Mouse (Mus musculus) heart, postnatal 25 days (tissue): ENCODE measurements around the gene Gtf2ird2. TPM values are rescaled to one million over a fixed set of nuclear protein-coding genes. Genes with fewer than 3 reads are reported as not detected.

Source experiments
- DNase-seq: peaks from one replicate; pipeline ENCODE4 v3.0.0; 2022; ENCODE audit warnings: low spot score
- intact Hi-C: fragments of 180-260 bp; cut with DNase I; formaldehyde crosslinking; loops from one replicate; pipeline ENCODE4 v1.15.1; 2025
- total RNA-seq, 2 experiments: library from RNA; stranded (reverse); gene quantifications; 2 replicates each; pipeline ENCODE4 v1.2.3; 2021

Gene Gtf2ird2
- total RNA-seq, 2 experiments from 2014 or later: 4.0 to 5.1 TPM

DNA sequence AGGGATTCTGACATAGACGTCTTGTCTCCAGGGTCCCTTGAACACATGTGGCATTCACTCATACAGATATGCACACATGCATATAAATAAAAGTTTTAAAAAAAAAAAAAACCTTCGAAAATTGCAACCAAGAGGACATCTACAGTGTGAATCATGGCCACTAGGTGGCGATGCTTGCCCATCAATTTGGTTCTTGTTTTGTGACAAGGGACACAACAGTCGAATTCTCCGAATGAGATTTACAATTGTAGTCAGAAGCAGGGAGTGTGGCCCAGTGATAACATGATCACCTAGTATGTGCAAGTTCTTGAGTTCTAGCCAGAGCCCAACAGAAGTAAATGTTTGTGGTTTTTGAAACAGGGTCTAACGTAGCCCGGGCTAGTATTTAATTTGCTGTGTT lies 3.9 kb upstream of the Gtf2ird2 start:
- intact Hi-C loops: loop anchor here (5.0 to 10.0 kb wide), 2 partner anchors 135 to 307 kb away; partner anchors contain the start of gene Gtf2i
- no peak for DNase-seq

DNA sequence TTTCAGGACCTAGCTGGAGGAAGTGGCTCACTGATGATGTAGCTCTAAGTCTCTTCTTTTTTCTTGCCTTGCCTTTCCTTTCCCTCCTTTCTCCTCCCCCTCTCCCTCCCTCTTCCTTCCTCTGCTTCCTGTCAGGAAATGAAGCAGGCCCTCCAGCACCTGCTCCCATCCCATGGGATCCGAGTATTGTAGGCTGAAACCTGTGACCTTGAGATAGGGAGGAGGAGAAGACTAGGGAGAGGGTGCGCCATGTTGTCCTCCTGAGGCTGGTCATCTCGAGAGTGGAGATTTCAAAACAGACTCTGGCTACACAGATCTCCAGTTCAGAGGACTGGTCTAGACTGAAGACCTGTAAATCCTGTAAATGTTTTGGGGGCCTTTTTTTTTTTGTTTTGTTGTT lies 1.6 kb upstream of the Gtf2ird2 start:
- no peak for DNase-seq
- intact Hi-C loops: loop anchor here (5.0 to 10.0 kb wide), 2 partner anchors 133 to 305 kb away; partner anchors contain the start of gene Gtf2i

DNA sequence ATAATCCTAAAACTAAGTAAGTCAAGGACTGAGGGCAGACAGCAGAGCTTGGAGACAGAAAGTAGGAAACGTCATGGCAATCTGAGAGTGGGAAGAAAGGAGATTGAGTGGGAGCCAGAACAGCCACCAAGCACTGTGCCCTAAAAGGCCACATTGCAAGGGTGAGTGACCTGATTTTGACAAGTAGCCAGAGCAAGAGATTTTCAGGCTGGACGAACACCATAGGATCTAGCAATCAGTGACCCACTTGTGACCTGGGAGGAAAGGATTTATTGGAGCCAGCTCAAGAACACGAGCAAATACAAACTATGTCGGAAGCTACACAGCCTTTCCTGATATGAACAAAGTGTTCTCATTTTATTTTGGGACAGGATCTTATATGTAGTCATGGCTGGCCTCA lies 1.1 kb upstream of the Gtf2ird2 start:
- intact Hi-C loops: loop anchor here (5.0 to 10.0 kb wide), 2 partner anchors 132 to 305 kb away; partner anchors contain the start of gene Gtf2i

DNA sequence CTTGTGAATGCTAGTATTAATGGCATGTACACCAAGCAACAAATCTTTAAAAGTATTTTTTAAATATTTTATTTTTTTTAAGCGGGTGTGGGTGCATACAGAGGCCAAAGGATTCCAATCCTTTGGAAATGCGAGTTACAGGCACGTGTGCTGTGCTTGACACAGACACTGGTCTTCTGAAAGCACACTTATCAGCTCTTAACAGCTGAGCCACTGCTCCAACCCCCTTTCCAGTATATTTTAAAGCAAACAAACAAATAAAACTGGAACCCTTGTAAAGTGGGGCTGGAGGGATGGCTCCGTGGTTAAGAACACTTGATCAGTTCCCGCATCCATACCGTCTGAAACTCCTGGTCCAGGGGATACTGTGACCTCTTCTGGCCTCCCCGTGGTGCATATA lies 657 bp upstream of the Gtf2ird2 start:
- no peak for DNase-seq

More for the DNA sequence above, 1.1 kb upstream of the Gtf2ird2 start:
- peak; percentile 20 for DNase-seq

DNA sequence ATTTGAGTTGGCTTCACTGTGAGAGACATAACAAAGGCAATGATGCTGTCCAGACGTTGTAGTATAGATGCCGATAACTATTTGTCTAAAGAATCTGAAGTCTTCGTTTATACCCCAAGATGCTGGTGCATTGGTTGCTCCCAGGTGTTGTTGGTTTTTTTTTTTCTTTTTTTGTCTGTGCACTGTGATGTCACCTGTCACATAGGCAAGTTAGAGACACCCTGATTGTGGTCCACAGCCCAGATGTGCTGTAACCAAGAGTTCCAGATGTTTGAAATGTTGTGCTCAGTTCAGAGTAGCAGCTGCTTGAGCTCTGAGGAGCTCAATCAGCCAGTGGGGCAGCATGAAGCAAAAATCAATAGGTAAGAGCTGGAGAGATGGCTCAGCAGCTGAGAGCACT lies 2.2 kb downstream of the Gtf2ird2 start:
- intact Hi-C loops: loop anchor here (10.0 kb wide), 1 partner anchor 129 kb away; the partner anchor contains the start of gene Gtf2i
- DNase-seq: no peak

More for the DNA sequence above, 657 bp upstream of the Gtf2ird2 start:
- intact Hi-C loops: loop anchor here (5.0 to 10.0 kb wide), 2 partner anchors 132 to 304 kb away; partner anchors contain the start of gene Gtf2i

DNA sequence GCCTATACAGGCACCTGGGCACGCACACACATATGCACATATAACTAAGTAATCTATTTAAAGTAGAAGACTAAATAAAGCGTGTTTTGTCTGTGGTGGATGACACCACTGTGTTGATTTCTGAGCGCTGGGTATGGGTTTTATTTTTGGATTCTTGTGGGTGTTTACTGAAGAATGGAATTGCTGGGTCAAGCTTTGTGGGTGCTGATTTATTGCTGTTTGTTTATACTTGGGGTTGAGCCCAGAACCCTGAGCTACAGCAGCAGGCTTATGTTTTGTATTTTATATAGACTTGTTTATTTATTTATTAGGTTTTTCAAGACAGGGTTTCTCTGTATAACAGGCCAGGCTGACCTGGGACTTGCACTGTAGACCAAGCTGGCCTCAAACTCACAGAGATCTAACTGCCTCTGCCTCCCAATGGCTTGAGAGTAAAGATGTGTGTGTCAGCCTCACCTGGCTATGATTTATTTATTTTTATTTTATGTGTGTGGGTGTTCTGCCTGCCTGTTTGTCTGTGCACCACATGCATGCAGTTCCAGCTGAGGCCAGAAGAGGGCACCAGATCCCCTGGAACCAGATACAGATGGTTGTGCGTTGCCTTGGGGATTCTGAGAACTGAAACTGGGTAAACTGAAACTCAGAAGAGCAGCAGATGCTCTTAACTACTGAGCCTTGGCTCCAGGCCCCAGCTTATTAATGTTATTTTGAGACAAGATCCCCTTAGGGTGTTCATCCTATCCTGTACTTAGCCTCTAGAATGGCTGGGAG lies 3.3 kb downstream of the Gtf2ird2 start:
- intact Hi-C loops: loop anchor here (10.0 kb wide), 1 partner anchor 128 kb away; the partner anchor contains the start of gene Gtf2i
- DNase-seq: no peak

DNA sequence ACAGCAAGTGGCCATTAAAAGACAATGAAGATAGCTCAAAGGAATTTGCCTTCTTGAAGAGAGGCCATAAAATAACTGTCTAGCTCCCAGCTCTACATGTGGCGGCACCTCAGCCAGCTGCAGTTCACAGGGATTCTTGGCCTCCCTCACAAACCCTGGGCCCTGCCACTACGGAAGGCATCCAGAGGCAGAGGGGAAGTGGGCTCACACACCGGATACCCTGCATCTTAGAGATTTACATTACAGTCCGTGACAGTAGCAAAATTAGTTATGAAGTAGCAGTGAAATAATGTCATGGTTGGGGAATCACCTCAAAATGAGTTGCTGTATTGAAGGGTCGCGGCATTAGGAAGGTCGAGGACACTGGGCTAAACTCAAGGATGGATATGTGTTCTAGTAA lies 4.8 kb downstream of the Gtf2ird2 start:
- intact Hi-C loops: loop anchor here (10.0 kb wide), 1 partner anchor 126 kb away; the partner anchor contains the start of gene Gtf2i
- DNase-seq: no peak

DNA sequence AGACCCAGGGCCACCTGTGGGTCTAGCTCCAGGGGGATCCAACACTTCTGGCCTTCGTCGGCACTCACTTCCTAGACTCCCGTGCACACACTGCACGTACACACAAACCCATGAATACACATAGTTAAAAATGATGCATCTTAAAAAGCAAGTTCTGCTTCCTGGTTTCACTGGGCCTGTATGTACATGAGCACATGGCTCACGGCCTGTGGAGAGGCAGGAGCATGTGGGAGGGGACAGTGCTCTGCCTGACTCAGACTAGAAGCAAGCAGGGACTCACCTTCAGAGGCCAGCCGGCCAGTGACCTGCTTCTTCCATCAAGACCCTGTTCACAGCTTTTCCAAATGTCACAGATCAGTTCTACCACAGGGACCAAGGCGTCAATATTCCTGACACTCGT lies 9.8 kb downstream of the Gtf2ird2 start:
- intact Hi-C loops: no loop called here
- no peak for DNase-seq

DNA sequence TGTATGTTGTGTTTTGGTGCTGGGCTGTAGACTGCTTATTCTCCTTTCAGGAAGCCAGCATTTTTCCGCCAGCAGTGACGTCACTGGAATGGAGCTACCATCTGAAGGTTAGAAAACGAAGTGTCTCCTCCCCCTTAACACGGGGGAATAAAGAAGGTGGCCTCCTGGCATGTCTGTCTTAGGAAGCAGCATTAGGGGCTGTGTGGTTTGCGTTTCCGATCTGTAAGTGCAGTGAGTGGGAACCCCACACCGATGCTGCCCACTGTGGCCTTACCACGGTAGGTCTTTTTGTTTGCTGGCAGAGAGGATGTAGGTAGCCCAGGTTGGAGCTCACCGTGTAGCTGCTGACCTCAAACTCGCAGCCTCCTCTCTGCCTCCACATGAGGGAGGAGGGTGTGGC lies 22.9 kb downstream of the Gtf2ird2 start:
- no peak for DNase-seq
- intact Hi-C loops: no loop called here

DNA sequence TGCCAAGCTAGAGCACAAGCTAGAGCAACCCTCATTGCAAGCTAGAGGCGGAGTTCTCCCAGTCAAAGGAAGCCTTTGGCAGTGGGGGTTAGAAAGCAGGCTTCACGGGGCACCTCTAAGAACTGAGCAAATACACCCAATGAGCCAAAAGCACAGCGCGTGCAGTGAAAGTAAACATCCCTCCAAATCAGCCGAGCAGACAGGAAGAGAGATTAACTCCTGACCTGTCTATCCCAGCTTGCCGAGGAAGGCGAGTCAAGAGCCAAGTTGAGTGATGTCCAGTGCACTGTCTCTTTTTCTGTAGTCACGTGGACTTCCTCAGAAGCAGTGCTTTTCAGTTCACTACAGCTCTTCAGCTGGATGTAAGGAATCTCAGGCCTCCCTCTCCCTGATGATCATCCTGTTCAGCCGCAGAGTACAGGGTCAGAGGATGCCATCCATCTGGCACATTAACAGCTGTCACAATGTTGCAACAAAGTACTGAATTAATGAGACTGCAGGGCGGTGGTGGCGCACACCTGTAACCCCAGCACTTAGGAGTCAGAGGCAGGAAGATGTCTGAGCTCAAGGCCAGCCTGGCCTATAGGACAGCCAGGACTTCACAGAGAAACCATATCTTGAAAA lies 26.2 kb downstream of the Gtf2ird2 start:
- intact Hi-C loops: no loop called here
- no peak for DNase-seq

DNA sequence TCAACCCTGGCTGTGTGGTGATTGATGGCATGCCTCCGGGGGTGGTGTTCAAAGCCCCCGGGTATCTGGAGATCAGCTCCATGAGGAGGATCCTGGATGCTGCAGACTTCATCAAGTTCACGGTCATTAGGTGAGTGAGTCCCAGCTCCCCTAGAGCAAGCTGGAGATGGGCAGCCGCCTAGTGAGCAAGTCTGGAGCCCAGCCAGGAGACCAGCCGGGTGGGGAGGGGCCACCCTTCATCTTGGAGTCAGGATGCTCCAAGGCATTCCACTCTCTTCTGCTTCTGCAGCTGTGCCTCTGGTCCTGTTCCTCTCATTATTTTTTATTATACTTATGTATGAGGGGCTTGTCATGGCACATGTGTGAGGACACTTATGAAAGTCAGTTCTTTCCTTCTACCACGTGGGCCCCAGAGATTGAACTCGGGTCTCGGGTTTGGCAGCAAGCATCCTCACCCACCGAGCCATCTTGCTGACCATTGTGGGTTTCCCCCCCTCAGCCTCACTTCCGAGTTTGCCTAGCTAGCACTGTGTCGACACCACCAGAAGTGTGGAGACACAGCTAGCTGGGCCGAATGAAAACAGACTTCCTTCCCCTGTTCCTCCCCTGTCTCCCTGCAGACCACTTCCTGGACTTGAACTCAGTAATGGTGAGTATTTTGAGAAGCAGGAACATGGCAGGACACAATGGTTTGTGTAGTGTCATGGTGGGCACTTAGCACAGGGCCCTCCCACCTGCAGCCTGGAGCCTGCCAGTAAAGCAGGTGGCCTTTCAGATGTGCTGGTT lies 30.4 kb downstream of the Gtf2ird2 start:
- DNase-seq: no peak
- intact Hi-C loops: no loop called here

DNA sequence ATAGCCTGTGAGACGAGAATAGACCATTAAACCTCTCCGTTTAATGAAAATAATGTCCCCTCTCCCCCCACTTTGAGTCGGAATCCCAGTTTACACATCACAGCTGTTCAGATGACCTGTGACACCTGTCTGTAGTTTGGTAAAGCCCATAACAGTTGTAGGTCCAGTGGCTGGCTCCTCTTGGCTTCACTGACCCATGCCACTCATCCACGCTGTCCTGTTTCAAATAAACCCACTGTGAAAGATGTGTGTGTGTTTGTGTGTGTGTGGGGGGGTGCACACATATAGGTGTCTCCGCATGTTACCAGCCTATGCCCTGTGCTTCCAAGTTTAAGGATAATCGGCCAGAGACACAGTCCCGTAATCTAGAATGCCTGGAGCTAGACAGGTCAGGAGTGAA lies 34.1 kb downstream of the Gtf2ird2 start:
- DNase-seq: no peak
- intact Hi-C loops: no loop called here

DNA sequence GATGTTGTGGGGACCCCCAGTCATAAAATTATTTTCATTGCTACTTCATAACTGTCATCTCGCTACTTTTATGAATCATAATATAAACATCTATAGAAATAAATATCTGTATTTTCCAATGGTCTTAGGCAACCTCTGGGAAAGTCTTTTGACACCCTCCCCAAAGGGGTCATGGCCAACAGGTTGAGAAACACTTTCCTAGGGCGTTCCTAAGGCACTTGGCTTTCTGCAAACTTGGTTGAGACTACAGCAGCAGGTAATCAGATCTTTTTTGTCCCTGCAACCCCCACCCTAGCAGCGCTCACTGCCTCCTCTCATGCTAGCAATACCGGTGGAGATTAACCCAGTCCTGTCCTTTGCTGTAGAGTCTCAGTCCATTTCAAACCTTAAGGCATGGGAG lies 37.5 kb downstream of the Gtf2ird2 start:
- intact Hi-C loops: no loop called here
- no peak for DNase-seq

DNA sequence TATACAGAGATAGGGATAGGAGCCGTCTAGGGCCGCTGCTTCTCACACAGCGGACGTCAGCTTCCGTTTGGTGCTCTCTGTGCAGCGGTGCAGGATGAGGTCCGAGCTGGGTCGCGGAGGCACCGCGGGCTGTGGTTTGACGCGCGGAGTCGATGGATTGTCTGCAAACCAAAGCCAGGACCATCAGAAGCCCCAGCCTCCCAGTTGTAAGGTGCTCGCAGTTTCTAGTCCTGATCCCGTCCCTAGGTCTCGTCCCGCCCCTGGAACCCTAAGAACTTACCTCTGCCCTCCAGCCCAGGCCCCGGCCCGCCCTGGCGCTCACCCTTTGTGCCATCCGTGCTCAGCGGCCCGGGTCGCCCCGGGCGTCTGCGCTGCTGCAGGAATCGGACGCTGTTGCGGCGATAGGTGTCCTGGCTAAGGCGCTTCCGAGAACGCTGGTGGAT lies 37.9 kb downstream of the Gtf2ird2 start:
- DNase-seq: no peak
- intact Hi-C loops: no loop called here

DNA sequence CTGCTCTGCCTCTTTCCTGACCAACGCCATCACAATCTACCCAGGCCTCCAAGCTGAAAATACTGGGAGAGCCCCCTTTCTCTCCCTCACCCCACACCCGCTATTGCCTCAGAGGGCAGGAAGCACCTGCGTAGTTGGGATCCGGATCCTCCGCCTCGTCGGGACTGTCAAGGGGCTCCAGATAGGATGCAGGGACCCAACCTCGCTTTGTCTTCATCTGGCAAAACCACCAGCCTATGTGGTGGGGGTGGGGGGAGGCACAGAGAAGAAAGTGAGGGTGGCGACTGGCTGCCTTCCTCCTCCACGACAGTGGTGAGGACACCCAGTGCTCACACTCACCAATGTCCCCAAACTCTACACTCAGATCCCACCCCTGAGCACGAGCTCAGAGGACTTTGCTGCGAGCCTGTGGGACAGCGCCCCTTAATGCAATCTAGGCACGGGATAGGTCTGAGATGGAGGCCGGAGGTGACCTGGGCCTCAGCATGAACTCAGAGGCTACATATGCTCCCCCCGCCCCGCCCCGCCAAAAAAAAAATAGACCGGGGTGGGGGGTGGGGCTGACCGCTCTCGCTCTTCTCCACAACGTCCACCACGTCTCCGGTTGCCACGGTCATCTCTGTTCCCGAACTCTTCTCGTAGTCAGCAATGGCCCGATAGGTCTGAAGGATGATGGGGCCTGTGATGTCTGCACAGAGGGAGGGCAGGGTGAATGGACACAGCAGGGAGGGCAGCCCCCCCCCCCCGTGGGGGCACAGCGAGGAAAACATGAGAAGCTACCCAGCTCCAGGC lies 41.5 kb downstream of the Gtf2ird2 start:
- intact Hi-C loops: no loop called here
- DNase-seq: no peak

DNA sequence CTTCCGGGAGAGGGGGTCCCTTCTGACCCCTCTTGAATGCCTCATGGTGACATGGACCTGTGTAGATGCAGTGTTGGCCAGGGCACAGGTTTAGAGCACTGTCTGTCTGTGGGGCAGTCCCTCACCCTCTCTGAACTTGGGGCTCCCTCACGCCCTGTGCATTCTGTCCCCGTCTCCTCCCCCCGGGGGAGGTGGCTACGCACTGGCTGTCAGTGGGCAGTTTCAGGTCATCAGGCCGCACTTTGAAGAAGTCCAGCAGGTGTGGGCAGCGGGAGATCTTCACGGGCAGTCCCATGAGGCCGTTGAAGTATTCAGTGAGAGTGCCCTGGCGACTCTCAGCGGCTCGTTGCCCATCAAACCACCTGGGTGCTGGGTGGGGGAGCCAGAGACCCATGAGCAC lies 43.1 kb downstream of the Gtf2ird2 start:
- intact Hi-C loops: loop anchor here (2.0 kb wide), 1 partner anchor 114 kb away; no protein-coding TSS in a partner anchor
- no peak for DNase-seq

DNA sequence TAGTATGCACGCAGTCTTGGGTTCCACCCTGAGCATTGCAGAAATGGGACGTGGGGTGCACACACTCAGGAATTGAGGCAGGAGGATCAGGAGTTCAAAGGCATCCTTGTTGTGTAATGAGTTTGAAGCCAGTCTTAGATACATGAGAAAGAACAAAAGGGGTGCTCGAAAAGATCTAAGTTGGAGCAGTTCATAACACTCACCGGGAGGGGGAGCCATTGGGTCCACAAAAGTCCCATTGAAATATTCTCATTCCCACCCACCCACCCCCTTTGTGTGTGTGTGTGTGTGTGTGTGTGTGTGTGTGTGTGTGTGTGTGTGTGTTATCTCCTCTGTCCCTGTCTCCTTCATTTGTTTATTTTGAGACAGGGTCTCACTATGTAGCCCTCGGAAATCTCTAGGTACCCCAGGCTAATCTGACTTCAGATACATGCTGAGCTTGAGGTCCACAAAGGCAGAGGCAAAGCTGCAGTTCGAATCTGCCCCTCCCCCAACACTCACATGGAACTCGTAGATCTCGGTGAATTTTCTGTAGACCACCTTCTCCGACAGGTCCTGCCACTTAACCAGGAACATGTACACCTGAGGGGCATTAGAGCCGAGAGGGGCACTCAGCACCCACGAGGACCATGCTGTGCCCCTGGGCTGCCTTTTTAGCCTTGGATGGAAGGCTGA lies 43.9 kb downstream of the Gtf2ird2 start:
- intact Hi-C loops: loop anchor here (2.0 kb wide), 1 partner anchor 113 kb away; no protein-coding TSS in a partner anchor
- DNase-seq: no peak

DNA sequence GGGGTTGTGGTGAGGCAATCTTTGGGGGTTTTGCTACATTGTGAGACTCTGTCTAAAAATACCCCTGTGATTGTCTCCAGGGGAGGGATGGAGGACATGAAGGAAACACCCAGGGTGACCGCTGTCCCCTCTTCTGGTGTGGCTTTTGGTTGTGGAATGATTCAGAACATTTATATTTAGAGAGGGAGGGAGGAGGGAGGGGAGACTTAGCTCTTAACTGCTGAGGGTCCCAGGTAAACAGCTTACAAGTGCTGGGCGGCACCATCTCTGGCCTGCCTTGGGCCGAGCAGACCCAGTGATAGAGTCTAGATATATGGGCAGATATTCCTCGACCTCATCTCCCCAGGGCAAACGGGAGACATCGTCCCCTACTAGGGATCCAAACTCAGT lies 44.4 kb downstream of the Gtf2ird2 start:
- intact Hi-C loops: no loop called here
- DNase-seq: no peak

DNA sequence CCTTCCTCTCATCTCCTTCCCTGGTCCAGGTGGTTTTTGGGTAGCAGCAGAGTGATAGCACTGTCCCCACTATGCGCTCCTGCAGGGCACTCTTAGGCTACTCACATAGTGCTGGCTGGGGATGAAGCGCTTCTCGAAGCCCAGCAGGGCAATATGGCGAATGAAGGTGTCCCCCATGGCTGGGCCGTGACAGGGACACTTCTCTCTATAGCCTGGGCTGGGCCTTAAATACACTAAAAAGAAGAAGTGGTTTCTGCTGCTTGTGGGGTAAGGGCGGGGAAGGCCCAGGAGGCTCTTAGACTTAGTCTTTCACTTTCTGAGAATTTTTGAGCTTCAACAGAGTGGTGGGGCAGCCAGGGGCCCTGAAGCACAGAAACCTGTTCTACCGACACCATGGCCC lies 45.6 kb downstream of the Gtf2ird2 start, which contains the start of gene Ncf1:
Ncf1 (minus strand) TSS at position 235 of the 400 bp plus-strand sequence.
- intact Hi-C loops: no loop called here
- DNase-seq: no peak
